Mouse (Mus musculus) regulatory T cell (primary cell): ENCODE results near the gene Ndufa6.

Experiments used
- in situ Hi-C: fragments of 300-600 bp; cut with MboI, MseI; formaldehyde crosslinking; loops from one replicate; pipeline ENCODE4 v1.15.1; 2025; ENCODE audit warnings: high pct_unique_total_duplicates

The Ndufa6 gene

DNA sequence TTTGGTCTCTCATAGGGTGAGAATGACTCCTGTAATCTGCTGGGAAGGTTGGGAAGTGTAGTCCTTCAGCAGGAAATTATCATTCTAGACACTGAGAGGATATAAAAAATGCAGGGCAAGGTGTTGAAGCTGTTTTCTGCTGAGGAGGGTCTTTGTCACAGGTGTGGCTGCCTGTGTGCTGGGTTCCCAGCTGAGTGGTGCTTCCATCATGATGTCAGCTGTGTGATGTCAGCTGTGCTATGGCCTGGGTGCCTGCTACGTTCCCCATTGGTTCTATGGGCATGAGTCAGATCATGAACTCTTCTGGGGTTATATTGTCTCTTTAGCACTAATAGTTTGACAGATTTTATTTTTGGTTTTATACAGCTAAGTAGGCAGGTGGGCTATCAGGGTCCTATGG is 14.7 kb upstream of the Ndufa6 start:
- in situ Hi-C loops, result loop anchor here (25.0 kb wide), 1 partner anchor 1143 kb away; the partner anchor contains the start of gene Ttll1

DNA sequence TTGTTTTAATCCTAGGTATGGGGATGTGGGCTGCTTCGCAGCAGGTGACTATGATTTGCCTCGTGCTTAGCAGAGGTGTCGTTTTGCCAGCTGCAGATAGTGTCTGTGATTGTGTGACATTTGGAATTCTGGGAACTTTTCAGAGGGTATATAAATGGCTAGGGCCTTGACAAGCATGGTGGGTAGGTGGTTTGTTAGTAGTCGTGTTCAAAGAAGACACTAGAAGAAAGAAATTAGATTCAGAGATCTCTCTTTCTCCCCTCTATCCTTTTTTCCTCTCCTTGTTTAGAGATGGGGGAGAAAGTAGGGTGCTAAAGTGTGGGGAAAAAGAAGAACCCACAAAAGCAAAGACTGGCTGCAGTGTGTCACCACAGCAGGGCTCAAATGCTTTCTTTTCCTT is 14.0 kb upstream of the Ndufa6 start:
- in situ Hi-C loops, result loop anchor here (25.0 kb wide), 1 partner anchor 1144 kb away; the partner anchor contains the start of gene Ttll1

DNA sequence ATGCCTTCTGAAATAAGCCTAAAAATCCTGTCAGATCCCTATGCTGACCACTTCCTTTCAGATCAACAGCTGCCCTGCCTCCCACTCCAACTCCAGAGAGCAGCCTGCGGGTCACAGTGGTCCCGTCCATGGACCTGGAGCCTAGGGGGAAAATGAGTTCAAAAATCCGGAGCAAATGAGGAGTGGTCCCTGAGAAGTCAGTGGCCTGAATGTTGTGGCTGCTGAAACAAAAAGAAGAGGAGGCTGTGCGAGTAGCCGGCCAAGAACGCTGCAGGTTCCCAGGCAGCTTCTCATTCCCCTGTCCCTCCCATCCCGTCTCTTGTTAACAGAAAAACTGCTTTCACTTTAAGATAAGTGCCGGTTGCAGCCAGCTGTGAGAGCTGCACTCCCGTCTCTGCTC is 10.4 kb upstream of the Ndufa6 start:
- in situ Hi-C loops, result loop anchor here (25.0 kb wide), 1 partner anchor 1148 kb away; the partner anchor contains the start of gene Ttll1

DNA sequence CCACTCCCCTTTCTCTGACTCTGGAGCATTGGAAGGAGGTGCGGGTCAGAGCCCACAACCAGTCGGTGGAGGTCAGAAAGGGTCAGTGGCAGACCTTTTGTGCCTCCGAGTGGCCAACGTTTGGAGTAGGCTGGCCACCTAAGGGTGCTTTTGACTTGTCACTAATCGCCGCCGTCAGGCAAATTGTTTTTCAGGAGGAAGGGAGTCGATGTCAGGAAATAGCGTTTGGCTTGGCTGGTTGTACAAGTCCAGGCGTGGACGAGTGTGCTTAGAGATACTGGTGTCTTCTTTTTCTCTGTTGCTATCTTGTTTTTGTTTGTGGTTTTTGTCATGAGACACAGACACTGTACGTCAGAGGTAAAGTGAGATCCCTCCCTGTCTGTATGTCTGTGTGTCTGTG is 9.7 kb upstream of the Ndufa6 start:
- in situ Hi-C loops, result loop anchor here (25.0 kb wide), 1 partner anchor 1148 kb away; the partner anchor contains the start of gene Ttll1

DNA sequence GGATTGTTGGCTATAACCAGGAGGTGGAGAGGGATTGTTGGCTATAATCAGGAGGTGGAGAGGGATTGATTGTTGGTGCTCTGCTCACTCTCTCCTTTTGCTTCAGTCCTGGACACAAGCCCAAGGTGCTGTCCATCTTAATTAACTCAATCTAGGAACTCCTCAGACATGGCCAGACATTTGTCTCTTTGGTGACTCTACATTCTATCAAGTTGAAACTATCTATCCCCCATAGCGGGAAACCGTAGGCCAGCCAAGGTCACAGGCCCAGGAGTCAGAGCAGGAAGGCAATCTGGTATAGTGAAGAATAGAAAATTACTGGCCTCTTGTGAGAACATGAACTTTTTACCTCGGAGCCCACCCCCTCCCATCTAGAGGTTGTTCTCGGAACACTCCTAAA is 8.1 kb upstream of the Ndufa6 start:
- in situ Hi-C loops, result loop anchor here (25.0 kb wide), 1 partner anchor 1150 kb away; the partner anchor contains the start of gene Ttll1

DNA sequence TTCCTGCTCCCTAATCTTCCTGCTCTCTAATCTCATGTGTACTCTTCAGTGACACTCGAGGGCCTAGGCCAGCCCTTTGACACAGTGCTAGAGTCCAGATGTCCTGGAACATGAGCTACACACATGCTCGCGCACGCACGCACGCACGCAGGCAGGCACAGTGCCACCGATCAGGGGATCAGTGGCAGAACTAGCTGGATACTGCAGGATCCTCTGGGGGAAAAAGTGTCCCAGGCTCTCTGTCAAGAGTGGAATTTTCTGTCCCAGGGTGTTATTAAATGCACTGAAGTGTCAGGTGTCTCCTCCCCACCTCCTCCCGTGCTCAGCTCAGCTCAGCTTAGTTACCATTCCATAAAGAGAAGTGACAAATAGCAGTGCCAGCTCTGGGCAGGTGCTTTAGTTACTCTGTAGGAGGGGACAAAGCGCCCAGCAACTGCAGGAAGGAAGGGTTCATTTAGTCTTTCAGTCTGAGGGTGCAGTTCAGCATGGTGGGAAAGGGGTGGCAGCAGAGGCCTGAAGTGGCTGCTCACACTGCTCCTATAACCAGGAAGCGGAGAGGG is 7.4 kb upstream of the Ndufa6 start:
- in situ Hi-C loops, result loop anchor here (25.0 kb wide), 1 partner anchor 1151 kb away; the partner anchor contains the start of gene Ttll1

DNA sequence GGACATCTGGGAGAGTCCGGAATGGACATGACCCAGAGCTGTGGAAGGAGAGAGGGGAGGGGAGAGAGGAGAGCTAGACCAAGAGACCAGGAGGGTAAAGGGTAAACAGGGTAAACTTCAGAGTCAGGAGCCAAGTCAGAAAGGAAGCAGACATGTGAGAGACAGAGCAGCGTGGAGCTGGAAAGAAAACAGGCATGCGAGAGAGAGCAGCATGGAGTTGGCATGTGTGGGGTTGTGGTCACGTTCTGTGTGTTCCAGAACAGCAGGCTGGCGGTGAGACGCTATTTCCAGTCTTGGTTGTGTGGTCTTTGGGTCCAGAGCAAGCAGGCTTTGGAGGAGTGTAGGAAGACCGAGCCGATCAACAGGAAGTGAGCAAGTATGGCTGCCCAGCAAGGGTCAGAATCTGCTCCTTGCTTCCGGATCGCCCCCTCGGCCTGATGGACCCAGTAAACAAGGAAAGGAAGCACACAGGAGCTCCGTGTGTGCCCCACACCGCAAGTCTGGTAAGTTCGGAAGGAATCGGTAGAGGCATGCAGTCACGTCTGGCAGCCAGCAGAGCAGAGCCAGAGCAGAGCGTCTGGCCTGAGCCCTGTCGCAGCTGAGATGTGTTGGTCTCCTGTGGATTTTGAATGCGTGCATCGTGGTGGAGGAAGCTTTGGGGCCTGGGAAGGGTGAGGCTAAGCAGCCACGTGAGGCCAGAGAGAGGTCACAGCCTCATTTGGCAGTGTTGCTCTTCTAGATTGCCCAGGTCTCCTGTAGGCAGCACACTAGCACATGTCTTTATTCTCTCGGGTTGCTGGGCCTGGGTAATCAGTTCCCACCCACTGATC is 4.5 kb upstream of the Ndufa6 start:
- in situ Hi-C loops, result loop anchor here (25.0 kb wide), 1 partner anchor 1154 kb away; the partner anchor contains the start of gene Ttll1

DNA sequence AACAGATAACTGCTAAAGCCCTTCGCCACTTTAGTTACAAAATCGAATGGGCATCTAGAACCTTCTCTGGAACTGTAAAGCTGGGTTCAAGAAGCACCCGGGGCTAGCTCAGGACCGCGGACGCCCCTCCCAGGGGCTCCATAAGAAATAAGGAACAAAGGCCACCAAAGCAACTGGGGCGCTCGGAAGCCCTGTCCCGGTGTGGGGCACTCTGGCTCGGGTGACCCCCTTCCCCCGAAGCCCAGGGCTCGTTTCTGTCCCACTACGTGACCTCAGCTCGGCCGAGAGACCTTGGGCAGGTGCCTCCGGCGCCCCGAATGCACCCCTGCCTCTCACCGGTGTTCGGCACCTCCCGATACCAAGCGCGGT is 393 bp downstream of the Ndufa6 start:
- in situ Hi-C loops, result loop anchor here (25.0 kb wide), 1 partner anchor 1159 kb away; the partner anchor contains the start of gene Ttll1

DNA sequence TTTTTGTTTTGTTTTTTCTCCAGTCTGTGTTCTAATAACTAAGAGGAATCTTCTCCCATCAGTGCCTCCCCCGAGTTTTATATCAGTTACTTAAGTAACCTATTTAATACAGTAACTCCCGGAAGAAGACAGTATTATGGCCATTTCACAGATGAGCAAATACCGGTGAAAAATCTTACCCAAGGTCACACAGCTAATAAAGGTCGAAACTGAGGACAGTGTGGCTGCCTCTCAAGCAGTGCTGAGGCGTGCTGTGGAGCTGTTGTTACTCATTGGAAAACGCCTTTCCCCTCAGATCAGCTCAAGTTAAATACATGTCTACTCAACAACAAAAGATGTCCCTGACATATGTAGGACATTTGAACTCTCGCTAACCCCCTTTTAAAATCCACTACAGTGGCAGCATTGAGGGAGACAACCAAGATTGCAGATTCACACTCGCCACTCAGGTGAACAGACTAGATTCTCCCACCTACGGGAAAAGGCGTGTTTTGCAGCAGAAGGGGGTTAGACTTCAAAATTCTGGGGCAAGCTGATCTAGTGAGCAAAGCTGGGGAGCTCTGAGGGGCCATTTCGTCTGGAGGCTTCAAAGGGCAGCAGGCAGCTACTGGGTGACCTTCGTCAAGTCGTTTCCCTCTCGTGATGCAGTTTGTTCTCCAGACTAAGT is 911 bp downstream of the Ndufa6 start:
- in situ Hi-C loops, result loop anchor here (25.0 kb wide), 1 partner anchor 1159 kb away; the partner anchor contains the start of gene Ttll1

DNA sequence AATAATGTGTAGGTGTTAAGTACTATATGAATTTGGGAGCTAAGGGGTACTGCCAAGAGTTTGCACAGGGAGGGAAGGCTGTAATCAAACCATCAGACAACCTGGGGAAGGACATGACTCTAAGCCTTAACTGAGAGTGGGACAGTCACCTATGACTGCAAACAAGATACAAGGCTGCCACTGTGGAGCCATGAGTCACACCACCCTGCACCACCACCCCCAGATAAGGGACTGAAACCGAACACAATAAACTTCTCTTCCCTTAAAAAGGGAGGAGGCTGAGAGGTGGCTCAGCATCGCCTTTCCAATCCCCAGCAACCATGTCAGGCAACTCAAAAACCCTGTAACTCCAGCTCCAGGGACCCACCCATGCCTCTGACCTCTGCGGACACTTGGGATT is 2.6 kb downstream of the Ndufa6 start:
- in situ Hi-C loops, result loop anchor here (25.0 kb wide), 1 partner anchor 1161 kb away; the partner anchor contains the start of gene Ttll1

DNA sequence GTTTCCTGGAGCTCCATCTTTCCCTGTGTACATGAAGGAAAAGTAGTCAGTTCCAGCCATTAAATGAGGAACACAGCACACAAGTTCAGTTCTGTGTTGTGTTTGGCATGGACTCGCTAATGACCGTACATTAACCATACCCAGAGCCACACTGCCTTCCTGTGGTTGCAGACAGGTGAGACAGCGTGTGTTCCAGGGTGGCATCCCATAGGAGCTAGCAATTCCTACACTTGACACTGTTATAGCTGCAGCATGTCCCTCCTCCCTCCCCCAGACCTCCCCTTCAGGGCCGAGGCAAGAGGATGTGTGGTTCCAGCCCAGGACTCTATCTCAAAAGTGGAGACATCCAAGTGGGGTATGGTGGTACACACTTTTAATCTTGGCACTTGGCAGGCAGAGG is 3.8 kb downstream of the Ndufa6 start:
- in situ Hi-C loops, result loop anchor here (25.0 kb wide), 1 partner anchor 1162 kb away; the partner anchor contains the start of gene Ttll1

DNA sequence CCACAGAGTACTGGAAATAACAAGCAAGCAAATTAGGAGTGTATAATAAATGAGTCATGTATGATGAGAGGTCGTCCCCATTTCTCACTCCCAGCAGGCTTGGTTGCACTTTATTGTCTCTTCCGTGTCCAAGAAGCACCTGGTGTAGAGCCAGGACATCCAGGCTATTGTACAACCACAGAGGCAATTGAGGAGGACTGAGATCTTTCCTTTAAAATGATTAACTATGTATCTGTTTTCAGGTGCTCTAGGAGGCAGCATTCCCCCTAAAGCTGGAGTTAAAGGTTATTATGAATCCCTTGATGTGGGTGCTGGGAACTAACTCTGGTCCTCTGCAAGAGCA is 5.2 kb downstream of the Ndufa6 start:
- in situ Hi-C loops, result no loop called here

DNA sequence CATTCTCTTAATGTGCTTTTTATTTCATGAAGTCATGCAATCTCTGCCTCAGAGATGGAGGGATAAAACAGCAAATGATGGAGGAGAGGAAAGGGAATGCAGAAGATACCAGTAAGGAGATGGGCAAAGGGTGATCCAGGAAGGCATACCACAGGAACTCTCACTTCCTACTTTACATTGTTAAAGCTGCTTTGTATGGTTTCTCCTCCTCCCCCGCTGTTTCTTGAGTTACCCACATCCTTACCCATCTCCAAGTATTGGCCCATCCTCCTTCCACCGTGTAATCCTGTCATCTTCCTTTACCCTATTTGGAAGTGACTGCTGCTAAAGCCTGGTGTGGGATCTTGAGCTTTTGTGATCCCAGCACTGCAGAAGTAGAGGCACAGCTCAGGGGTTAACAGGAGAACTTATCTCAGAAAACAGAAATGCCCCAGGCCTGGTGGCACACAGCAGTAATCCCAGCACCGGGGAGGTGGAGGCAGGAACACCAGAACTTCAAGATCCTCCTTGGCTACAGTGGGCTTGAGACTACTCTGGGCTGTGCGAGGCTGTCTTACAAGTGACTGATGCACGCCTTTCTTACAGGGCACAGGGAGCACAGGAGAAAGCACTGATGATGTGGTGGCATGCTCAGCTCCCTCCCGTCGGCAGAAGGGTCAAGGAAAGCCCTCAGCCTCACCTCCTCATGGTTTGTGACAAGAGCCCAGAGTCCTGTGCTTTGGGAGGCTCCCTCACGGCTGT is 5.7 kb downstream of the Ndufa6 start:
- in situ Hi-C loops, result no loop called here

DNA sequence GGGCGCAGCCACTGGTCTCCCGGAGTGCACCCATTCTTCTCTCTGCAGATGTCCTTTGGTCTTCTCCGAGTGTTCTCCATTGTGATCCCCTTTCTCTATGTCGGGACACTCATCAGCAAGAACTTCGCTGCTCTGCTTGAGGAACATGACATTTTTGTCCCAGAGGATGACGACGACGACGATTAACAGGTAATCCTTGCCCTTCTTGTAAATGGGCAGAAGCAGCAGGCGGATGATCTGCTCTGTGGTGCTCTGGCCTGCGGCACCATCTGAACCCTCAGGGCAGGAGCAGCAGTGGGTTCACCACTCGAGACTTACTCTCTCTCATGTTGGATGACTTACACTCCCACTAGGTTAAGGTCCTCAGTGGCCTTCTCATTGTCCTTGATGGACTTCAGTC is 6.3 kb downstream of the Ndufa6 start:
- in situ Hi-C loops, result no loop called here

DNA sequence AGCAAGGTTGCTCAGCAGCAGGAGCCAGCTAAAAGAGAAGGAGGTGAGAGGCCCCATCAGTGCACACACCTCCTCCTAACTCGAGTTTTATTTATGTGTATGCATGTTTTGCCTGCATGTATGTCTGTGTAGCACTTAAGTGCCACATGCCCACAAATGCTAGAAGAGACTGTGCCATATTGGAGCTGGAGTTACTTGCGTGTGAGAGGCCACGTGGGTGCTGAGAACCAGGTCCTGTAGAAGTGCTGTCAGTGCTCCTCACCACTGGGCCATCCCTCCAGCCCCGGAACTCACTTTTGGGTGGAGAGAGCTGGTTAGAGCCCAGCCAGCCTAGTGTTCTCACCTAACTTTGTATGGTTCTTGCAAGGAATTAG is 6.8 kb downstream of the Ndufa6 start:
- in situ Hi-C loops, result no loop called here

DNA sequence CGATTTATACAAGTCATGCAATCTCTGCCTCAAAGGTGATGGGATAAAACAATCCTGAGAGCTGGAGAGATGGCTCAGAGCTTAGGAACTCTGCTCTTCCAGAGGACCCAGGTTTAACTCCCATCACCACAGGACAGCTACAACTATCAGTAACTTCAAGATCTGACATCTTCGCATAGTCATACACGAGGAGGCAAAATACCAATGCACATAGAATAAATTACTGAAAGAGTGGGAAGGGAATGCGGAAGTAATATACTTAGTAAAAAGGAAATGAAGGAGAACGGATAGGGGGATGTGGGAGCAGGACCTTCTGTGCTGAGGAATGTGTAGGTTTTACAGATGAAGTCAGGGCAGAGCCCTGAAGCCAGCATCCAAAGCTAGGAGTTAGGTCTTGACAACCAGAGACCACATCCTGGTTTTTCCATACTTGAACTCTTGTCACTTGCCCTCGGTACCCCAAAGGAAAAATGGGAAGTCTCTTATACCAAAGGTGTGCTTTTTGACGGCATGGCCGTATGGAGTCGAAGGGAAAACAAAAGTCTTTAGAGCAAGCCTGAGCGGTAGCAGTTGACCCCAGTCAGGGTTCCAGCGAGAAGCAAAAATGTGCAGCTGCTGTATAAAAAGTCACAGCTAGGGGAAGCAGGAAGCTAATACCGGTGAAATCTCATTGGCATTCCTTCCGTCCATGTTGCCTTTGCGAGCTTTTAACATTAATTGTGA is 7.4 kb downstream of the Ndufa6 start:
- in situ Hi-C loops, result no loop called here

DNA sequence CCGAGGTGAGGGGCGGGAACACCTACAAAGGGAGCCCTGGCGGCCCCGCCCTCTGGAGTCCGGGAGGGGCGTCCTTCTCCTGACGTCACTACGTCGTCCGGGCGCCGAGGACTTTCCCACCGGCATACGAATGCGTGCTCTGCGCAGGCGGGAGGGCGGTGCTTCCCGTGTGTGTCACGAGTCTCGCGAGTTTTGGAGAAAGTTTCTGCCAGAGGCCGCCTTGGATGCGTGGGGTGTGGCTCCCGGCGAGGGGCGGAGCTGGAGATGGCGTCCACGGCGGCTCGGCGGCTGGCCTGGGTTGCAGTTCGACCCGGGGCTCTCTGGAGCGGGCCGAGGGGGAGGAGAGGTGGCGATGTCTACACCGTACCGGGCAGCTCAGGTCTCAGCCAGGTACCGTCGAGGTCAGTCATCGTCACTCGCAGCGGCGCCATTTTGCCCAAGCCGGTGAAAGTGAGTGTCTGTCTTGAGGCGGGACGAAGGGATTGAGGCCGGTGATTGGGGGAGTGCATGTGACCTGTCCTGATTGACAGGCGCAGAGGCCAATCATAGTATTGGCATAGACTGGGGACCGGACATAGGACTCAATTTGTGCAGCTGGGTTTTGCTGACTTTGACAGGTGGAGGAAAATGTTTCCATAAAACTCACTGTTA is 8.2 kb downstream of the Ndufa6 start:
- in situ Hi-C loops, result no loop called here

DNA sequence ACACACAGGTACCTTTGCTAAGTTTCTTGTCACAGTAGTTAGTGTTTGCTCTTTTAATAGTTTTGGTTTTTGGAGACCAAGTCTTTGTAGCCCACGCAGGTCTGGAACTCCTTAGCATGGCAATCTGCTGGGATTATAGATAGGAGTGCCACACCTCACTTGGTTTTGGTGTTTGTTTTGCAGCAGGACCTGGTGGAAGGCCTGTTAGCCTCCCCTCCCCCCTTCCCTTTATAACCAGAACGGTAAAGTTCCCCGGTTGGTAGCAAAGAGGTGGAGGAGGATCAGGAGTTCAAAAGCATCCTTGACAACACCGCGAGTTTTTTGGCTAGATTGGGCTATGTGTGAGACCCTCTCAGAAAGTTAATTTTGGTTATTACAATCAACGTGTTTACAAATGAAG is 9.2 kb downstream of the Ndufa6 start:
- in situ Hi-C loops, result no loop called here

DNA sequence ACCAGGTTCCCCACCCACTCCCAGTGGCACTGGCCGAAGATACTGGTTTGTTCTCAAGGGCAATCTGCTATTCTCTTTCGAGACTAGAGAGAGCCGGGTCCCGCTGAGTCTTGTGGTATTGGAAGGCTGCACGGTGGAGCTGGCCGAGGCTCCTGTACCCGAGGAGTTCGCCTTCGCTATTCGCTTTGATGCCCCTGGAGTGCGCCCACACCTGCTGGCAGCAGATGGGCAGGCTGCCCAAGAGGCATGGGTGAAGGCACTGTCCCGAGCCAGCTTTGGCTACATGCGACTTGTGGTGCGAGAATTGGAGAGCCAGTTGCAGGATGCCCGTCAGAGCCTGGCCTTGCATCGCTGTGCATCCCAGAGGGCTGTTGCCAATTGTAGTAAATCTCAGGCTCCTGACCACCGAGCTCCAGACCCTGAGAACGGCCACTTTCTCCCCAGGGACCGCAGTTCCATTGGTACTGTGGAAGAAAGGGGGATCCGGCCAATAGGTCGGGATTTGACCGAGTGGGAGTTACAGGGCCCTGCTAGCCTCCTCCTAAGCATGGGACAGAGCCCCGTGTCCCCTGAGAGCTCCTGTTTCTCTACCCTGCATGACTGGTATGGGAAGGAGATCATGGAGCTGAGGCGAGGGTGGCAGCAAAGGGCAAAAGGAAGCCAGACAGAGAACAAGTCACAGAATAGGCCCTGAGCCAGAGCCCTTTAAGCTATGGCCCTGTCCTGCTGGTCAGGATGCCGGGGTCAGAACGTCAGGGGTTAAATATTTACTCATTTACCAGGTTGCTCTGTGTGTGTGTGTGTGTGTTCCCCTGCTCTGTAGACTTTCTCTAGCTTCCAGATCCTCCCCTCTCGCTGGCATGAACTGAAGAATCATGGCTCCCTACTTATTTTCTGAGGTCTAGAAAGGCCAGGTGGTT is 10.5 kb downstream of the Ndufa6 start:
- in situ Hi-C loops, result no loop called here
